Mouse (Mus musculus): ENCODE data around the gene Vmn1r16. TPM values are rescaled to one million over a fixed set of nuclear protein-coding genes. Genes with fewer than 3 reads are reported as not detected.

Vmn1r16 gene
- polyA plus RNA-seq, 1 experiment from 2014 or later, result not detected

DNA sequence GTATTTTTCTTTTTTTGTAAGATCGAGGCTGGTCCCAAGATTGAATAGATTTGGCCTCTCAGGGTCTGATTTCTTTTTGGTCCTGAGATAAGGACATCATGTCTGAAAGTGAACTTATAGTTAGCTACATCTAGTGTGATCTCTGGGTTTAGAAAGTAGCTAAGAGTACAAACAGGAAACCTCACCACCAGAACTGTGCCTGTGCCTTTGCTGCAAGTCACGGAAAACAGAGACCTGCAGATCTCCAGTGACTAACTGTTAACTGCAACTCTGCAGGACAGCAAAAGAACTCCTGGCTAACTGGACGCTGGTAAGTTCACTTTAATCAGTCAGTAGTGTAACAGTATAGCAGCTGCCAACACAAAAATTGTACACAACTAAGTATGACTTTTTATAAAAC, 57.4 kb downstream of the Vmn1r16 start:
- 68% methylated on average over 3 of the region's 3 CpGs for WGBS
- H3K9me3 ChIP-seq (replicated peaks; ENCODE audit: control insufficient read depth, low read length), result no peaks in the 10 kb centered on the region
- no peaks in the 10 kb centered on the region for H3K36me3 ChIP-seq (replicated peaks; ENCODE audit: control insufficient read depth, insufficient read depth, low read depth, low read length)
- H3K4me2 ChIP-seq (ENCODE audit: low read depth, low read length), result no peak overlapping the region
- no peaks in the 10 kb centered on the region for H3K27me3 ChIP-seq (ENCODE audit: control insufficient read depth, insufficient read depth, low read length)
- DNase-seq (ENCODE audit: low spot score), result no peak
- H3K9ac ChIP-seq (replicated peaks; ENCODE audit: low read length), result no peak overlapping the region
- ATAC-seq (replicated peaks; ENCODE audit: insufficient number of reproducible peaks, low FRiP score, low TSS enrichment, low read depth), result no peak
- no peaks in the 10 kb centered on the region for H3K4me1 ChIP-seq (ENCODE audit: control insufficient read depth, insufficient read depth, low read length)
- no peak overlapping the region for H3K4me3 ChIP-seq (ENCODE audit: low read depth, low read length)
- H3K27ac ChIP-seq (replicated peaks; ENCODE audit: low read depth, low read length), result no peak overlapping the region

Other genes with a start within 250 kb of the Vmn1r16 start
- not detected in 2 replicates for gene Vmn1r10, start 220.0 kb downstream of the Vmn1r16 start, polyA plus RNA-seq (2014; fragmentation: Nextera tagmentation; extraction: Ambion mirVana)
- not detected in 2 replicates for gene Vmn1r11, start 196.0 kb downstream of the Vmn1r16 start, polyA plus RNA-seq (2014; fragmentation: Nextera tagmentation; extraction: Ambion mirVana)
- not detected in 2 replicates for gene Vmn1r12, start 172.6 kb downstream of the Vmn1r16 start, polyA plus RNA-seq (2014; fragmentation: Nextera tagmentation; extraction: Ambion mirVana)
- not detected in 2 replicates for gene Vmn1r13, start 126.2 kb downstream of the Vmn1r16 start, polyA plus RNA-seq (2014; fragmentation: Nextera tagmentation; extraction: Ambion mirVana)
- not detected in 2 replicates for gene Vmn1r14, start 97.8 kb downstream of the Vmn1r16 start, polyA plus RNA-seq (2014; fragmentation: Nextera tagmentation; extraction: Ambion mirVana)
- not detected in 2 replicates for gene Vmn1r15, start 71.5 kb downstream of the Vmn1r16 start, polyA plus RNA-seq (2014; fragmentation: Nextera tagmentation; extraction: Ambion mirVana)
- gene Vmn1r17, start 34.2 kb upstream of the Vmn1r16 start, polyA plus RNA-seq (2014; fragmentation: Nextera tagmentation; extraction: Ambion mirVana), result not detected in 2 replicates
- not detected in 2 replicates for gene Vmn1r18, start 66.3 kb upstream of the Vmn1r16 start, polyA plus RNA-seq (2014; fragmentation: Nextera tagmentation; extraction: Ambion mirVana)
- not detected in 2 replicates for gene Vmn1r19, start 74.3 kb upstream of the Vmn1r16 start, polyA plus RNA-seq (2014; fragmentation: Nextera tagmentation; extraction: Ambion mirVana)
- not detected in 2 replicates for gene Vmn1r20, start 99.4 kb upstream of the Vmn1r16 start, polyA plus RNA-seq (2014; fragmentation: Nextera tagmentation; extraction: Ambion mirVana)
- 4.3 and 4.4 TPM in 2 replicates for gene Ppm1k, start 206.0 kb upstream of the Vmn1r16 start, polyA plus RNA-seq (2014; fragmentation: Nextera tagmentation; extraction: Ambion mirVana)

Measured in embryonic facial prominence, embryonic 11.5 days (tissue).